Mouse (Mus musculus): ENCODE data around the gene Cadm1.

- no peak for TF ChIP-seq CTCF (IDR thresholded peaks at IDR 0.05)
- no peak for TF ChIP-seq EP300 (IDR thresholded peaks at IDR 0.05)
Measured at GRCm38 (mm10) chr9:47903661-47904060, 373.7 kb downstream of the Cadm1 start.
